9 mouse cellular contexts compared by ENCODE assay signal in genomic region chr15:99318861-99319410, GRCm38 (mm10). TPM values are rescaled to one million over a fixed set of nuclear protein-coding genes. Genes with fewer than 3 reads are reported as not detected.
DNase-seq lines count a peak whose midpoint lies in the region; ATAC-seq and TF ChIP-seq lines count a peak whose summit lies in the region.
"Had no signal": no experiment of that assay in that cellular context is flagged by ENCODE, and none has a peak within 500 bp of the region (broad histone marks: within the 10 kb centered on the region; RNA-seq: fewer than 3 reads in every experiment).

No protein-coding gene starts in this region.

- no peaks in the 10 kb centered on the region for H3K9me3 ChIP-seq in heart, embryonic 15.5 days (replicated peaks)
- H3K9me3 ChIP-seq in midbrain, embryonic 14.5 days (ENCODE audit: control insufficient read depth, low read length) = no peaks in the 10 kb centered on the region
- no peaks in the 10 kb centered on the region for H3K9me3 ChIP-seq in midbrain, embryonic 15.5 days
- H3K9me3 ChIP-seq in hindbrain, postnatal 0 days (ENCODE audit: low read length) = no peaks in the 10 kb centered on the region
- H3K9me3 ChIP-seq: midbrain, embryonic 12.5 days had no signal

- no peak for ATAC-seq in heart, embryonic 15.5 days (replicated peaks; ENCODE audit: insufficient number of reproducible peaks, insufficient read depth, low FRiP score, low read depth)
- no peak for ATAC-seq in midbrain, embryonic 14.5 days (ENCODE audit: low FRiP score, low TSS enrichment)
- ATAC-seq in midbrain, embryonic 15.5 days (replicated peaks) = no peak
- ATAC-seq in hindbrain, postnatal 0 days = no peak

- H3K36me3 ChIP-seq in heart, embryonic 15.5 days = peaks cover 91% of the 10 kb centered on the region
- peaks cover 92% of the 10 kb centered on the region for H3K36me3 ChIP-seq in midbrain, embryonic 14.5 days (ENCODE audit: control insufficient read depth, insufficient read depth, low read length)
- H3K36me3 ChIP-seq in midbrain, embryonic 15.5 days (replicated peaks) = peaks cover 54% of the 10 kb centered on the region
- peaks cover 62% of the 10 kb centered on the region for H3K36me3 ChIP-seq in hindbrain, postnatal 0 days (ENCODE audit: insufficient read depth, low read length)
- peaks cover 39% of the 10 kb centered on the region for H3K36me3 ChIP-seq in thymus, adult 2 months (ENCODE audit: control insufficient read depth, insufficient read depth, low read length)

- WGBS in heart, embryonic 15.5 days = 78% methylated on average over 14 of the region's 14 CpGs
- WGBS in midbrain, embryonic 14.5 days = 93% methylated on average over 14 of the region's 14 CpGs
- WGBS in midbrain, embryonic 15.5 days = 90% methylated on average over 14 of the region's 14 CpGs
- 74% methylated on average over 14 of the region's 14 CpGs for WGBS in hindbrain, postnatal 0 days
- over 99% methylated on average over 14 of the region's 14 CpGs for WGBS in thymus, adult 2 months

- no peak overlapping the region for H3K4me2 ChIP-seq in heart, embryonic 15.5 days
- H3K4me2 ChIP-seq in midbrain, embryonic 14.5 days (ENCODE audit: low read length) = no peak overlapping the region
- H3K4me2 ChIP-seq in midbrain, embryonic 15.5 days = no peak overlapping the region
- no peak overlapping the region for H3K4me2 ChIP-seq in hindbrain, postnatal 0 days (ENCODE audit: low read depth, low read length)
- H3K4me2 ChIP-seq: midbrain, embryonic 12.5 days had no signal

- H3K27ac ChIP-seq in heart, embryonic 15.5 days = peak overlapping the region; percentile 63
- H3K27ac ChIP-seq in midbrain, embryonic 14.5 days (replicated peaks; ENCODE audit: low read depth, low read length) = 0 out of 2 replicates have a peak overlapping the region, but pooled peaks have one; percentile 9
- no peak overlapping the region for H3K27ac ChIP-seq in midbrain, embryonic 15.5 days
- peak overlapping the region; percentile 74; the same call in 1 of the 2 replicates for H3K27ac ChIP-seq in hindbrain, postnatal 0 days
- no peak overlapping the region for H3K27ac ChIP-seq in thymus, adult 2 months (ENCODE audit: control insufficient read depth, insufficient read depth, low read length)

- peaks cover 19% of the 10 kb centered on the region; the same call in 1 of the 2 replicates for H3K4me1 ChIP-seq in heart, embryonic 15.5 days (replicated peaks)
- no peaks in the 10 kb centered on the region for H3K4me1 ChIP-seq in midbrain, embryonic 14.5 days (ENCODE audit: control insufficient read depth, insufficient read depth, low read length)
- no peaks in the 10 kb centered on the region; the same call in 1 of the 2 replicates for H3K4me1 ChIP-seq in midbrain, embryonic 15.5 days
- H3K4me1 ChIP-seq in hindbrain, postnatal 0 days (ENCODE audit: insufficient read depth, low read length) = no peaks in the 10 kb centered on the region
- no peaks in the 10 kb centered on the region for H3K4me1 ChIP-seq in thymus, adult 2 months (replicated peaks; ENCODE audit: control insufficient read depth, insufficient read depth, low read length)
- H3K4me1 ChIP-seq: midbrain, embryonic 12.5 days had no signal

- TF ChIP-seq POLR2A in thymus, adult 2 months (IDR thresholded peaks at IDR 0.05; ENCODE audit: control insufficient read depth, extremely low read depth, insufficient read depth, low read length, poor library complexity) = no peak

- no peak for TF ChIP-seq CTCF in hindbrain, postnatal 0 days (IDR thresholded peaks at IDR 0.05; ENCODE audit: low read depth)
- no peak for TF ChIP-seq CTCF in thymus, adult 2 months (IDR thresholded peaks at IDR 0.05; ENCODE audit: borderline replicate concordance, control insufficient read depth, extremely low read depth, insufficient read depth, low read length, poor library complexity)

- no peak overlapping the region for H3K4me3 ChIP-seq in heart, embryonic 15.5 days
- no peak overlapping the region for H3K4me3 ChIP-seq in midbrain, embryonic 14.5 days (replicated peaks; ENCODE audit: low read depth, low read length)
- H3K4me3 ChIP-seq in midbrain, embryonic 15.5 days = no peak overlapping the region
- H3K4me3 ChIP-seq in hindbrain, postnatal 0 days (ENCODE audit: low read length) = no peak overlapping the region
- H3K4me3 ChIP-seq in thymus, adult 2 months (ENCODE audit: control insufficient read depth, insufficient read depth, low read length) = no peak overlapping the region
- H3K4me3 ChIP-seq: midbrain, embryonic 12.5 days had no signal

- no peaks in the 10 kb centered on the region for H3K27me3 ChIP-seq in heart, embryonic 15.5 days
- no peaks in the 10 kb centered on the region for H3K27me3 ChIP-seq in midbrain, embryonic 14.5 days (ENCODE audit: control insufficient read depth, insufficient read depth, low read length)
- H3K27me3 ChIP-seq in midbrain, embryonic 15.5 days (replicated peaks) = no peaks in the 10 kb centered on the region
- H3K27me3 ChIP-seq in hindbrain, postnatal 0 days (ENCODE audit: insufficient read depth, low read length) = no peaks in the 10 kb centered on the region
- no peaks in the 10 kb centered on the region for H3K27me3 ChIP-seq in thymus, adult 2 months (ENCODE audit: control insufficient read depth, insufficient read depth, low read length)
- H3K27me3 ChIP-seq: midbrain, embryonic 12.5 days had no signal

- DNase-seq in heart, adult 9 months (ENCODE audit: low spot score in 2 of 2) = no peak
- DNase-seq in midbrain, embryonic 14.5 days = no peak
- peak; percentile 18 for DNase-seq in hindbrain, postnatal 0 days (ENCODE audit: low spot score)
- DNase-seq in adipocyte (ENCODE audit: low spot score) = no peak
- DNase-seq in thymus, adult 2 months = no peak
- no peak for DNase-seq in retina, postnatal 1 day

- H3K9ac ChIP-seq in heart, embryonic 15.5 days = no peak overlapping the region
- H3K9ac ChIP-seq in midbrain, embryonic 14.5 days (replicated peaks; ENCODE audit: low read length) = no peak overlapping the region
- H3K9ac ChIP-seq in midbrain, embryonic 15.5 days = no peak overlapping the region
- no peak overlapping the region for H3K9ac ChIP-seq in hindbrain, postnatal 0 days (replicated peaks; ENCODE audit: low read length)
- H3K9ac ChIP-seq: midbrain, embryonic 12.5 days had no signal

RNA-seq across cellular contexts. Expression of gene Fam186b, which starts 23.2 kb away (rescaled TPM):
- 0.09 and 0.47 TPM in 2 replicates for polyA plus RNA-seq in heart, embryonic 15.5 days (2015; fragmentation: Nextera tagmentation; extraction: Ambion mirVana)
- polyA plus RNA-seq in midbrain, embryonic 14.5 days (2014; fragmentation: Nextera tagmentation; extraction: Ambion mirVana) = 0.74 and 1.3 TPM in 2 replicates
- 0.62 and 0.75 TPM in 2 replicates for polyA plus RNA-seq in midbrain, embryonic 15.5 days (2015; fragmentation: Nextera tagmentation; extraction: Ambion mirVana)
- total RNA-seq in hindbrain, postnatal 0 days (2014; rRNA removed) = 0.86 and 1.3 TPM in 2 replicates
- polyA plus RNA-seq in hindbrain, postnatal 0 days (2015; fragmentation: Nextera tagmentation; extraction: Ambion mirVana) = 1.3 and 1.4 TPM in 2 replicates
- 0.04 and 0.11 TPM in 2 replicates for polyA plus RNA-seq in thymus, adult 2 months (2012; rRNA removed)

RNA-seq across cellular contexts. Expression of gene Prpf40b, which starts 24.0 kb away (rescaled TPM):
- 37.2 and 42.1 TPM in 2 replicates for polyA plus RNA-seq in heart, embryonic 15.5 days (2015; fragmentation: Nextera tagmentation; extraction: Ambion mirVana)
- 100 and 105 TPM in 2 replicates for polyA plus RNA-seq in midbrain, embryonic 14.5 days (2014; fragmentation: Nextera tagmentation; extraction: Ambion mirVana)
- 129 and 132 TPM in 2 replicates for polyA plus RNA-seq in midbrain, embryonic 15.5 days (2015; fragmentation: Nextera tagmentation; extraction: Ambion mirVana)
- total RNA-seq in hindbrain, postnatal 0 days (2014; rRNA removed) = 90.2 and 94.2 TPM in 2 replicates
- 101 and 110 TPM in 2 replicates for polyA plus RNA-seq in hindbrain, postnatal 0 days (2015; fragmentation: Nextera tagmentation; extraction: Ambion mirVana)
- 29.3 and 37.0 TPM in 2 replicates for polyA plus RNA-seq in thymus, adult 2 months (2012; rRNA removed)

RNA-seq across cellular contexts. Expression of gene Fmnl3, which starts 51.3 kb away (rescaled TPM):
- polyA plus RNA-seq in heart, embryonic 15.5 days (2015; fragmentation: Nextera tagmentation; extraction: Ambion mirVana) = 14.0 and 17.8 TPM in 2 replicates
- 6.1 and 7.5 TPM in 2 replicates for polyA plus RNA-seq in midbrain, embryonic 14.5 days (2014; fragmentation: Nextera tagmentation; extraction: Ambion mirVana)
- 9.1 and 10.0 TPM in 2 replicates for polyA plus RNA-seq in midbrain, embryonic 15.5 days (2015; fragmentation: Nextera tagmentation; extraction: Ambion mirVana)
- total RNA-seq in hindbrain, postnatal 0 days (2014; rRNA removed) = 11.9 and 15.2 TPM in 2 replicates
- 8.0 and 8.2 TPM in 2 replicates for polyA plus RNA-seq in hindbrain, postnatal 0 days (2015; fragmentation: Nextera tagmentation; extraction: Ambion mirVana)
- polyA plus RNA-seq in thymus, adult 2 months (2012; rRNA removed) = 55.5 and 59.6 TPM in 2 replicates

Comparison
In these comparisons a context has a peak if more than half of its experiments do, and no peak if none do; other contexts are left out.
1. H3K27ac ChIP-seq: peak in heart, embryonic 15.5 days (single experiment), midbrain, embryonic 14.5 days (single experiment) and hindbrain, postnatal 0 days (single experiment); none in midbrain, embryonic 15.5 days (single experiment) and thymus, adult 2 months (single experiment).